Mouse (Mus musculus) forebrain, embryonic 13.5 days (tissue): ENCODE data around the gene Zfp583. TPM values are rescaled to one million over a fixed set of nuclear protein-coding genes. Genes with fewer than 3 reads are reported as not detected.
A peak's percentile ranks its signal among the peaks of the same experiment; 100 is the strongest.
"Not testable (repeated sequence)": the region's sequence is repeated elsewhere in the genome, so short reads cannot be mapped to it uniquely, and the experiment has no call there.

Experiments
- ATAC-seq: fragments of 200-750 bp; cut with Nextera tagmentation; 2 replicates; pipeline ENCODE4 v1.8.0; 2017
- H3K27ac ChIP-seq: fragments of 300-500 bp; sonication (generic); 2 replicates; pipeline ENCODE4 v1.5.1; 2015; ENCODE audit warnings: inconsistent platforms, mild to moderate bottlenecking, moderate library complexity
- H3K27me3 ChIP-seq: fragments of 300-500 bp; sonication (generic); 2 replicates; pipeline ENCODE4 v1.6.1; 2015; ENCODE audit warnings: mild to moderate bottlenecking, inconsistent platforms
- H3K36me3 ChIP-seq: fragments of 300-500 bp; sonication (generic); 2 replicates; pipeline ENCODE4 v1.6.1; 2015; ENCODE audit warnings: mild to moderate bottlenecking, inconsistent platforms; ENCODE audit not compliant: poor library complexity, severe bottlenecking
- H3K4me1 ChIP-seq: fragments of 300-500 bp; sonication (generic); 2 replicates; pipeline ENCODE4 v1.6.1; 2015; ENCODE audit warnings: inconsistent platforms
- H3K4me2 ChIP-seq: fragments of 300-500 bp; sonication (generic); 2 replicates; pipeline ENCODE4 v1.6.1; 2015; ENCODE audit warnings: inconsistent platforms, mild to moderate bottlenecking, moderate library complexity
- H3K4me3 ChIP-seq: fragments of 300-500 bp; sonication (generic); 2 replicates; pipeline ENCODE4 v1.5.1; 2015; ENCODE audit warnings: mild to moderate bottlenecking, inconsistent platforms
- H3K9ac ChIP-seq: fragments of 300-500 bp; sonication (generic); 2 replicates; pipeline ENCODE4 v1.6.1; 2015; ENCODE audit warnings: mild to moderate bottlenecking, inconsistent platforms
- H3K9me3 ChIP-seq: fragments of 300-500 bp; sonication (generic); replicated peaks from 2 replicates; pipeline ENCODE4 v1.6.1; 2016; ENCODE audit warnings: inconsistent platforms
- WGBS: fragments of 180-500 bp; shearing (Covaris S2); methylation state at CpG from one replicate; pipeline ENCODE4 v1.1.7; 2015; 5-methylcytosine and 5-hydroxymethylcytosine counted together
- polyA plus RNA-seq: library from polyadenylated mRNA; unstranded; fragments of >200 nt; fragmentation: Nextera tagmentation; extraction: Ambion mirVana; gene quantifications from 2 replicates; pipeline ENCODE4 v1.2.1, GENCODE M21; 2015

Zfp583 gene
- 9.2 and 9.9 TPM in 2 replicates for polyA plus RNA-seq

DNA sequence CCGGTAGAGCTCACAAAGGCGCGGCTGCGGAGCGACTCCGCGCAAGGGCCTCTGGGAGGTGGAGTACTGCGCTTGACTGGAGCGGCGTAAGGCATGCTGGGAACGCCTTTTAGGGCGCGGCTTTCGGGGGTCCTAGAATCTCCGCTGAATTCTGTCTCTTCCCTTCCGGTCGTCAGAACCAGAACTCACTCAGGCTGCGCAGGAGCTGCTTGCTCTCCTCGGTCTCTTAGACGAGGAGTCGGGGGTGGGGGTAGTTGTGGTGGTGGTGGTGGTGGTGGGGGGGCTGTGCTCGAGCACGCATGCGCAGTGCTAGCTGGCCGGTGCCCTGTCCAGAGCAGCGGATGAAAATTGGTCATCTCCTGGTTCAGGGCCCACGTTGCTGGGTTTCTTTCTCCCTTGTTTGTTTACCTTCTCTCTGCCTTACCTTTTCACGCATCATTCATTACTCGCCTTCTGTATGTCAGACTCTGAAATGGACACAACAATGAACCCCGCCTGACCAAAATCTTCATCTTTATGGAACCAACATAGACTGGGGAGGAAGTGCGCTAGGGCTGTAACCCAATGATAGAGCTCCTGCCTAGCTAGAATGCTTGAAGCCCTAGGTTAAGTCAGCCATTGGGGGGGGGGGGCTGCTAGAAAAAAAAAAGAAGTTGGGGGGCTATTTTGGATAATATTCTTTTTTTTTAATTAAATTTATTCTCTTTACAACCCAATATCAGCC lies at the start of gene Zfp583:
Gene Zfp583 (minus strand): TSS at position 53 of the 724 bp plus-strand sequence.
- WGBS: 7% methylated on average over 28 of the region's 31 CpGs
- H3K9me3 ChIP-seq: no peaks in the 10 kb centered on the region
- H3K4me3 ChIP-seq: peak within 1 kb of the TSS; percentile 55
- H3K4me2 ChIP-seq: peak within 1 kb of the TSS; percentile 70
- H3K9ac ChIP-seq: peak within 1 kb of the TSS; percentile 79
- H3K4me1 ChIP-seq: peaks cover 12% of the 10 kb centered on the region; the same call in 1 of the 2 replicates
- no peaks in the 10 kb centered on the region for H3K27me3 ChIP-seq
- H3K36me3 ChIP-seq: peaks cover 5% of the 10 kb centered on the region; the same call in 1 of the 2 replicates
- H3K27ac ChIP-seq: peak within 1 kb of the TSS; percentile 85
- peak; percentile 94 for ATAC-seq

- no peak overlapping the region for H3K4me2 ChIP-seq
- WGBS: 94% methylated on average over 8 of the region's 8 CpGs
- no peaks in the 10 kb centered on the region for H3K27me3 ChIP-seq
- no peak overlapping the region for H3K27ac ChIP-seq
- H3K9ac ChIP-seq: no peak overlapping the region
- no peak overlapping the region for H3K4me3 ChIP-seq
- H3K9me3 ChIP-seq: no peaks in the 10 kb centered on the region; the same call in 1 of the 2 replicates
- H3K36me3 ChIP-seq: peaks cover 11% of the 10 kb centered on the region
- H3K4me1 ChIP-seq: peaks cover 11% of the 10 kb centered on the region
- ATAC-seq: no peak
Measured at GRCm38 (mm10) chr7:6378441-6378840, 47.4 kb upstream of the Zfp583 start.

DNA sequence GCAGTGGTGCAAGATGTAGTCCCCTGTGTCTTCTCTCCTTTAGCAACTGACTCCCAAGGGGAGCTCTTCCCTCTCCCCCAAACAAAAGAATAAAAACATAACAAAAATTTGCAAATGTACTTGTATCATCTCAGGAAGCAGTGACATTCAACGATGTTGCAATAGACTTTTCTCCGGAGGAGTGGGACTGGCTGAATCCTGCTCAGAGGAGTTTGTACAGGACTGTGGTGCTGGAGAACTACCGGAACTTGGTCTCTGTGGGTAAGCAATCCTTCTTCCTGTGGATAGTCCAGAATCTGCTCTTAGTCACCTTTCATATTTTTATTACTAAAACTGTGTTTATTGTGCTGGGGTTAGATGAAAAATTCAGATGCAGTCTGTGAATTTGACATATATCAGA lies 41.9 kb upstream of the Zfp583 start:
- no peaks in the 10 kb centered on the region for H3K4me1 ChIP-seq
- no peak overlapping the region for H3K9ac ChIP-seq
- no peaks in the 10 kb centered on the region for H3K27me3 ChIP-seq
- no peak overlapping the region for H3K27ac ChIP-seq
- no peaks in the 10 kb centered on the region; the same call in 1 of the 2 replicates for H3K36me3 ChIP-seq
- WGBS: 93% methylated on average over 3 of the region's 3 CpGs
- H3K4me3 ChIP-seq: no peak overlapping the region
- no peak overlapping the region for H3K4me2 ChIP-seq
- no peak for ATAC-seq
- no peaks in the 10 kb centered on the region for H3K9me3 ChIP-seq

GRCm38 (mm10) chr7:6369460-6369859 lies 38.4 kb upstream of the Zfp583 start:
- no peaks in the 10 kb centered on the region for H3K36me3 ChIP-seq
- peaks cover 2% of the 10 kb centered on the region; the same call in 1 of the 2 replicates for H3K4me1 ChIP-seq
- no peak overlapping the region for H3K9ac ChIP-seq
- H3K4me2 ChIP-seq: no peak overlapping the region
- no peak overlapping the region for H3K27ac ChIP-seq
- H3K9me3 ChIP-seq: no peaks in the 10 kb centered on the region
- no peaks in the 10 kb centered on the region for H3K27me3 ChIP-seq
- WGBS: 90% methylated on average over 3 of the region's 3 CpGs
- ATAC-seq: no peak
- no peak overlapping the region for H3K4me3 ChIP-seq

- H3K27me3 ChIP-seq, ATAC-seq, H3K9ac ChIP-seq, H3K9me3 ChIP-seq, H3K27ac ChIP-seq, H3K4me2 ChIP-seq, H3K36me3 ChIP-seq, H3K4me3 ChIP-seq: not testable (repeated sequence)
- H3K4me1 ChIP-seq: peaks cover 11% of the 10 kb centered on the region
- WGBS: 82% methylated on average over 5 of the region's 5 CpGs
Measured at GRCm38 (mm10) chr7:6368146-6368545, 37.1 kb upstream of the Zfp583 start.

- peaks cover 11% of the 10 kb centered on the region for H3K4me1 ChIP-seq
- 91% methylated on average over 5 of the region's 5 CpGs for WGBS
- no peak overlapping the region for H3K4me2 ChIP-seq
- no peak for ATAC-seq
- H3K9ac ChIP-seq: no peak overlapping the region
- H3K9me3 ChIP-seq: no peaks in the 10 kb centered on the region
- no peaks in the 10 kb centered on the region for H3K36me3 ChIP-seq
- H3K4me3 ChIP-seq: no peak overlapping the region
- H3K27ac ChIP-seq: no peak overlapping the region
- H3K27me3 ChIP-seq: no peaks in the 10 kb centered on the region
Measured at GRCm38 (mm10) chr7:6367185-6367584, 36.1 kb upstream of the Zfp583 start.

GRCm38 (mm10) chr7:6364761-6365160 lies 33.7 kb upstream of the Zfp583 start:
- H3K4me1 ChIP-seq: peaks cover 11% of the 10 kb centered on the region
- H3K36me3 ChIP-seq: no peaks in the 10 kb centered on the region
- no peaks in the 10 kb centered on the region for H3K27me3 ChIP-seq
- H3K9me3 ChIP-seq: no peaks in the 10 kb centered on the region
- no peak overlapping the region; the same call in 1 of the 2 replicates for H3K4me2 ChIP-seq
- WGBS: 77% methylated on average over 1 of the region's 1 CpGs
- H3K27ac ChIP-seq: no peak overlapping the region
- no peak overlapping the region for H3K4me3 ChIP-seq
- no peak for ATAC-seq
- H3K9ac ChIP-seq: no peak overlapping the region

GRCm38 (mm10) chr7:6363047-6363488 lies 32.0 kb upstream of the Zfp583 start, which contains the start of gene Zfp78:
Gene Zfp78, plus strand, starts transcription at chr7:6363280.
- H3K36me3 ChIP-seq: no peaks in the 10 kb centered on the region
- peak within 1 kb of the TSS; percentile 89 for H3K27ac ChIP-seq
- H3K4me3 ChIP-seq: peak within 1 kb of the TSS; percentile 50
- H3K4me2 ChIP-seq: peak within 1 kb of the TSS; percentile 61
- under 1% methylated on average over 23 of the region's 23 CpGs for WGBS
- peaks cover 11% of the 10 kb centered on the region for H3K4me1 ChIP-seq
- no peaks in the 10 kb centered on the region for H3K27me3 ChIP-seq
- H3K9ac ChIP-seq: peak within 1 kb of the TSS; percentile 73
- ATAC-seq: peak; percentile 84
- no peaks in the 10 kb centered on the region for H3K9me3 ChIP-seq

- under 1% methylated on average over 37 of the region's 38 CpGs for WGBS
- Histone ChIP-seq H3K4me3 (peak overlapping the region; percentile 50), H3K27ac (peak overlapping the region; percentile 89), H3K4me2 (peak overlapping the region; percentile 61), H3K27me3 (no peaks in the 10 kb centered on the region), H3K36me3 (no peaks in the 10 kb centered on the region), H3K9ac (peak overlapping the region; percentile 60), H3K9me3 (no peaks in the 10 kb centered on the region), H3K4me1 (peaks cover 11% of the 10 kb centered on the region)
- peak; percentile 92 for ATAC-seq
Measured at GRCm38 (mm10) chr7:6362268-6363046, 31.4 kb upstream of the Zfp583 start.

DNA sequence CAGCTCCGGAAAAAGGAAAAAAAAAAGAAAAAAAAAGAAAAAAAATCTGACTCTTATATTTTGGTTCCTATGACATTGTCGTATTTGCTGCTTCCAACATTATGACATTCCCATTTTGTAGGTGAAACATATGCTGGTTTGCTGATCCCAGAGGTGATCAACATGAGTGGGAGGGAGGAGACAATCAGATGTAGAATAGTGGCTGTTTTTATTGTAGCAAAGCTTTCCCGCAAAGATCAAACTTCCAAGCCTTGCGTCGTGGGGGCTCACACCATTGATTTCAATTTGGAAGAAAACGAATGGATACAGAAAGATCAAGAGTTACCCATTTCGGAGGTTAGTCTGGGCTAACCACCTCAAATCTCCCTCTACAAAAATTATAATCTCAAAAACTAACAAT lies 30.7 kb upstream of the Zfp583 start:
- no peaks in the 10 kb centered on the region for H3K36me3 ChIP-seq
- WGBS: 26% methylated on average over 7 of the region's 7 CpGs
- no peak for ATAC-seq
- peak overlapping the region; percentile 50 for H3K4me3 ChIP-seq
- no peaks in the 10 kb centered on the region for H3K27me3 ChIP-seq
- peaks cover 11% of the 10 kb centered on the region for H3K4me1 ChIP-seq
- H3K4me2 ChIP-seq: peak overlapping the region; percentile 61
- no peaks in the 10 kb centered on the region for H3K9me3 ChIP-seq
- peak overlapping the region; percentile 89 for H3K27ac ChIP-seq
- H3K9ac ChIP-seq: peak overlapping the region; percentile 60

DNA sequence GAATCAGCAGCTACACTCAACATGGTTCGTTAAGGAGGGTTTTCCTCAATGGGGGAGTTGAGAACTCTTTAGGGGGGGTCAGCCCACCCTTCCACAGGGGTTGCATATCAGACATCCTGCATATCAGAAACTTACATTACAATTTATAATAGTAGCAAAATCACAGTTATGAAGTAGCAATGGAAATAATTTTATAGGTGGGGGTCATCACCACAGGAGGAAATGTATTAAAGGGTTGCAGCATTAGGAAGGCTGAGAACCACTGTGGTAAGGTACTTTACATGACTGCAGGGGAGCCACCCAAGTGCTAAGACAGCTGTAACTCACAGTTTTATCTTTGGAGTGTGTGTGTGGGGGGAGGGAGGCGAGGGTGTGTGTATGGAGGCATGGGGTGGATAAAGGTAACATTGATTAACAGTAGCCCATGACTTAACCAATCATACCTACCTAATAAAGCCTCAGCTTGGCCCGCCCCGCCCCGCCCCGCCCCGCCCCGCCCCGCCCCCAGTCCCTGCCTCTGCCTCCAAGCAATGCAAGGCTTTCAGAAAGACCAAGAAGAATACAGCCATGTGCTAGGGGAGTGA lies 29.5 kb upstream of the Zfp583 start:
- no peak overlapping the region for H3K27ac ChIP-seq
- H3K36me3 ChIP-seq: no peaks in the 10 kb centered on the region
- WGBS: 12% methylated on average over 9 of the region's 9 CpGs
- H3K9me3 ChIP-seq: no peaks in the 10 kb centered on the region
- H3K27me3 ChIP-seq: no peaks in the 10 kb centered on the region
- H3K4me3 ChIP-seq: no peak overlapping the region
- H3K4me1 ChIP-seq: peaks cover 11% of the 10 kb centered on the region
- no peak overlapping the region for H3K9ac ChIP-seq
- ATAC-seq: no peak
- no peak overlapping the region for H3K4me2 ChIP-seq
